Mouse (Mus musculus) E14TG2a.4 (cell line): ENCODE measurements at regions not wholly inside any gene's neighbourhood (a gene's known extent, or its start where the extent isn't known, plus 50 kb on each side); places are given as distances from the start of the nearest gene placed in this dataset.

ENCODE experiments used
- H3K27me3 ChIP-seq: 2 replicates; pipeline ENCODE4 v1.6.1; 2014; ENCODE audit warnings: low read length, control low read depth; ENCODE audit not compliant: insufficient read depth
- H3K36me3 ChIP-seq: 2 replicates; pipeline ENCODE4 v1.6.1; 2014; ENCODE audit warnings: low read length, control low read depth; ENCODE audit not compliant: insufficient read depth
- H3K4me1 ChIP-seq: replicated peaks from 2 replicates; pipeline ENCODE4 v1.6.1; 2014; ENCODE audit warnings: low read depth, low read length, control low read depth
- H3K4me3 ChIP-seq: replicated peaks from 2 replicates; pipeline ENCODE4 v1.5.1; 2014; ENCODE audit warnings: mild to moderate bottlenecking, low read length
- H3K9me3 ChIP-seq: 2 replicates; pipeline ENCODE4 v1.6.1; 2014; ENCODE audit warnings: low read length, control low read depth
- CTCF ChIP-seq: conservative IDR thresholded peaks from 2 replicates; pipeline ENCODE4 v1.5.1; 2014; ENCODE audit warnings: low read length
- NANOG ChIP-seq: IDR thresholded peaks from 2 replicates; pipeline ENCODE4 v1.6.1; 2014; ENCODE audit warnings: borderline replicate concordance, low read length, mixed read lengths
- POU5F1 ChIP-seq: IDR thresholded peaks from 2 replicates; pipeline ENCODE4 v1.6.1; 2014; ENCODE audit warnings: low read length, borderline replicate concordance

DNA sequence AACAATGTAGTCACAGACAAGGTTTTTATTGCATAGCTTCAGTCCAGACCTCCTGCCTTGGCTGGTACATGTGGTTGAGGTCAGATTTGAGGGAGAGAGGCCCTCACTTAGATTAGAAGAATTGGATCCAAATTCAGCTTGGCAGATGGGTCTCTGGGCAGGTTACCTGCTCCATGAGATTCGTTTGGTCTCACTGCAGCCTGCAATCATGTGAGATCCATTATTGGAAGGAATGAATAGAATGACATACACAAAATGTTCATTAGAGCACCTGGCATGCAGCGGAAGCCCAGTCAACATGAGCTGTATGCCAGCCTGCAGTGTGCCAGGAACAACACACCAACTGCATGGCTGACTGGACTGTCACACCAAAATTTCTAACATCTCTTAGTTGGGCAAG lies 750.3 kb downstream of the Nedd1 start:
- Histone ChIP-seq H3K9me3 (no peaks in the 10 kb centered on the region), H3K27me3 (no peaks in the 10 kb centered on the region), H3K4me3 (no peak overlapping the region), H3K4me1 (no peaks in the 10 kb centered on the region), H3K36me3 (no peaks in the 10 kb centered on the region)
- TF ChIP-seq POU5F1: no peak
- TF ChIP-seq NANOG: no peak

DNA sequence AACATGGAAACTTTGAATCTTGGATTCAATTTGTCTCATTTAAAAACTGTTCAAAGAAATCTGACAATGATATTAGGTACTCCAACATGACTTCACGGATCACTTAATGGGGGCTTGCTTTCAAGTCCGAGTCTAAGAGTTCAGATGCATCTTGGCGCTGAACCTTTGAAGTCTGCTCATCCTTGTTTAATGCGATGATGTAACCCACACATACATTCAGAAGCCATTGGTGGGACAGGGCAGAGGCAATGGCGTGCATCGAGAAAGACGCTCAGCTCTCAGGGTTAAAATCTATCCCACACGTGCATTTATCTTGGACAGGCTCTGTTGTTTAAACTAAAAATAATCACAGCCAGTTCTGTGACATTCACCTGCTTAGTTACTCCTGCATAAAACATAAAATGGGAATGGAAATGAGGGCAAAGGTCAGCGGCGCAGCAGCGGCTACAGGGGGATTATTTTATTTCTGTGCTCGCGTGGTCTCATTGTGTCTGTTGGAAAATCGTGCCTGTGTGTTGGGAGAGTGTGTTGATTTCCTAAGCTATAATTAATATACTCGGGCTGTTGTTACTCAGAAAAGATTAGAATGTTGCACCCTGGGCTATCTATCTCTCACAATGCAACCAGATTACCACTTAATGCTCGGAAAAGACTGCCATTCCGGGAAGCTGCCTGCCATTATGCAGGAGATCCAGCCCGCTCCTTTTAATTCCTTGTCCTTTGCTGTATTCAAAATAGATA lies 754.5 kb downstream of the Nedd1 start:
- H3K9me3 ChIP-seq: no peaks in the 10 kb centered on the region
- H3K4me3 ChIP-seq: no peak overlapping the region
- no peaks in the 10 kb centered on the region for H3K36me3 ChIP-seq
- TF ChIP-seq POU5F1 (no peak), CTCF (no peak), NANOG (no peak)
- H3K4me1 ChIP-seq: no peaks in the 10 kb centered on the region
- H3K27me3 ChIP-seq: no peaks in the 10 kb centered on the region

DNA sequence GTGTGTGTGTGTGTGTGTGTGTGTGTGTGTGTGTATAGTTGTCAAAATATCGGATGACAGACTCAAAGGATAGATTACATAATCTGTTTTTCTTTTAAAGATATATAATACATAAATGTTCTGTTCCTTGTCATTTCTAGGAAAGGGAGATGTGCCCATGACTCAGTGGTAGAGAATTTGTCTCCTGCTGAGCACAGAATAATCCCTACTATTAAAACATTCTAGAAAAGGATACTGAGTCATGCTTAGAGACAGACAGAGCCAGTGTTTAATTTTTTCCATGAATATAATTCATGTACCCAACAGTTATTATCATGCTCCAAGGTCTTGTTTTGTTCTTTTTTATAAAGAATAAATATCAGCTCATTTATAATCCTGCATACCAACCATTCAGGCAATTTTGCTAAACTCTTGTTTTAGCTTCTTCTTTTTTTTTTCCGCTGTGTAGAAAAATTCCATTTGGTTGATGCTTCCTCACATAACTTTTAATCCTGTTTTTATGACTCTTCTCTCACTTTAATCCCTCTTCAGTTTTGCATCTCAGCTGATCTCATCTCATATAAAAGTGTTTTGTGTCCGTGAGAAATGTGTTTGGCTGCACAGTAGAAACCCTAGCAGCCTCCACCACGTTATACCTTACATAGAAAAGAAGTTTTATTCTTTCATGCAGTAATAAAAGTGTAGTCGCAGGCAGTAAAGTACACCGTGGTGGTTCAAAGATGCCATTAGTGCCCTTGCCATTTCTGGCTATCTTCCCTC lies 762.3 kb downstream of the Nedd1 start:
- H3K4me3 ChIP-seq: no peak overlapping the region
- no peaks in the 10 kb centered on the region for H3K4me1 ChIP-seq
- TF ChIP-seq NANOG (no peak), POU5F1 (no peak)
- H3K27me3 ChIP-seq: no peaks in the 10 kb centered on the region
- H3K36me3 ChIP-seq: no peaks in the 10 kb centered on the region
- H3K9me3 ChIP-seq: no peaks in the 10 kb centered on the region

DNA sequence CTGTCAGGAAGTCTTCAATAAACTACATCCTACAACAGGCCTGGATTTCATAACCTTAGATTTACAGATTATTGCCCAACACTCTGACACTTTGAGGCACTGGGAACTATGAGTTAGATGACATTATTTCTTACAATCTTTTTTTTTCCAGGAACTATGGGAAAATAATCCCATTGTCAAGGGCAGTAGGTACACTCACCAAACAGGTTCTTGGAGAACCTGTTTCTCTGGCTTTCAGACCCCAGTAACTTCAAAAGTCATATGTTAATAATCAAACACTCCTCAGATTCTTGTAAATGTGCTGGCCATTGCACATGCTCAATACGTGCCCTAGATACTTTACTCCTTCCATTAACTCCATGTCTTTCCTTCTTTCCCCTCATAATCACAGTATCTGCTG lies 769.1 kb downstream of the Nedd1 start:
- Histone ChIP-seq H3K4me3 (no peak overlapping the region), H3K4me1 (no peaks in the 10 kb centered on the region), H3K36me3 (no peaks in the 10 kb centered on the region), H3K9me3 (peaks cover 13% of the 10 kb centered on the region), H3K27me3 (no peaks in the 10 kb centered on the region)
- TF ChIP-seq POU5F1 (no peak), NANOG (no peak), CTCF (no peak)

DNA sequence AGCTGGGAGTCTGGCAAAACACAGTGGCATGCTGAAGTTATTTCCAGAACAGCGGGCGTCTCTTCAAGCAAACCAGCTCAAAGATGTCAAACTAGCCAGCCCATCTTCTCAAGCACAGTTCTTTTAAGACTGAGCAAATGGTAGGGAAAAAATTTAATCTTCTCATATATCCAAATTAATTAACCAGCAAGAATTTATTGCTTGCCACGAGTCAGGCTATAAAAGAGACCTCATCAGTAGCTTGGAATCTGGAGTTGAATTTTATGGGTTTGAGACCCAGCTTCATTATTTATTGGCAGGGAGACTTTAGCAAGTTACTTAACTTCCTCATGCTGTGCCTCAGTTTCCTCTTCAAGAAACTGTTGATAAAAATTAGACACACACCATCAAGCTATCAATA lies 742.5 kb upstream of the Tmpo start:
- TF ChIP-seq NANOG: no peak
- no peak for TF ChIP-seq CTCF
- TF ChIP-seq POU5F1: no peak
- H3K4me1 ChIP-seq: no peaks in the 10 kb centered on the region
- H3K36me3 ChIP-seq: no peaks in the 10 kb centered on the region
- no peaks in the 10 kb centered on the region for H3K27me3 ChIP-seq
- no peaks in the 10 kb centered on the region for H3K9me3 ChIP-seq
- no peak overlapping the region for H3K4me3 ChIP-seq

DNA sequence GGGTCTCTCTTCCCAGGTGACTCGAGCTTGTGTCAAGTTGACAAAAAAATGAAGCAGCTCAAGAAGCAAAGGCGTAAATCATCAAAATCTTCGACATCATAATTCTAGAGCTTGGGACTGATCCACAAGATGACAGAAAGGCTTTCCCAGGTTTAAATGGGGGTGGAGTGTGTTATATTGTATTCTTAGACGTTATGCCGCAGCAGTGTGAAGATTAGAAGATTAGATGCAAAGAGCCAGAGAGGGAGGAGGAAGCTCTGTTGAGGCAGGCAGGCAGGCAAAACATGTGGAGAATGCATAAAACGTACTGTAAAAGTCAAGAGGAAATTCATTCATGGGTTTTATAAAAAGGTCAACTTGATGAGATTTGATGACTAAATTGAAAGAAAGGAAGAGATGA lies 708.7 kb upstream of the Tmpo start:
- no peak overlapping the region for H3K4me3 ChIP-seq
- no peaks in the 10 kb centered on the region for H3K9me3 ChIP-seq
- H3K4me1 ChIP-seq: no peaks in the 10 kb centered on the region
- H3K27me3 ChIP-seq: no peaks in the 10 kb centered on the region
- no peaks in the 10 kb centered on the region for H3K36me3 ChIP-seq
- no peak for TF ChIP-seq CTCF
- TF ChIP-seq POU5F1: no peak
- no peak for TF ChIP-seq NANOG

DNA sequence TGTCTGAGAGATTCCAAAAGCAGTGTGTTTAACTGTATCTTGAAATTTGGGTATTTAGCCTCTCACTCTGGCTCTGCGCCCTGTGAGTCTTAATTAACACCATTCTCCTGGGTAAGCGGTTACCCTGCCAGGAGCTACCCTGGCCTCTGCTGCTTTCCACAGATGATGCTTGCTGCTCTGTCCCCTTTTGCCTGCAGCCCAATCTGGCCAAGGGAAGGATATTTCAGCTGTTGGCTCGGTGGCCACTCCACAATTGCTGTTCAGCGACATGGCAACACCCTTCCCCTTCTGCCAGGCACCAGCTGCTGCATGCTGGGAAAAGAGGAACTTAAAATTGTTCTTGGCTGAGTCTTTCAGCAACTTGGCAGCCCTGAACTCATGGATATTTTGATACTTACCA lies 707.4 kb upstream of the Tmpo start:
- Histone ChIP-seq H3K27me3 (no peaks in the 10 kb centered on the region), H3K9me3 (no peaks in the 10 kb centered on the region), H3K4me1 (no peaks in the 10 kb centered on the region), H3K36me3 (no peaks in the 10 kb centered on the region), H3K4me3 (no peak overlapping the region)
- TF ChIP-seq NANOG (no peak), CTCF (no peak), POU5F1 (no peak)

DNA sequence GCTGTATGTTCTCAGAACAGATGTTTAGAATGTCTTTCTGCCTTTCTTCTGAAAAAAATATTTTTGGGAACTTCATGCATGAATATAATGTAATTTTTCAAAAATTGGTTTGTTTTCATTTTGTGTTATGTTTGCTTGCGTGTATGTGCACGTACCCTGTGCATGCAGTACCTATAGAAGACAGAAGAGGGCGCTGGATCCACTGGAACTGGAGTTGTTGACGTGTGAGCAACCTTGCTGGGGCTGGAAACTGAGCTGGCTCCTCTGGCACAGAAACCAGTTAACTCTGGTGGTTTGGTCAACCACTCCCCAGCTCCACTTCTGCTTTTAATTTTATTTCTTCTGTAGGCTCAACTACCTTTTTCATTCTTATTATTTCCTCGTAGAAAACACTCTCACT lies 702.0 kb upstream of the Tmpo start:
- no peaks in the 10 kb centered on the region for H3K9me3 ChIP-seq
- no peaks in the 10 kb centered on the region for H3K36me3 ChIP-seq
- no peaks in the 10 kb centered on the region for H3K4me1 ChIP-seq
- H3K4me3 ChIP-seq: no peak overlapping the region
- TF ChIP-seq POU5F1: no peak
- TF ChIP-seq CTCF: peak; percentile 94
- no peaks in the 10 kb centered on the region for H3K27me3 ChIP-seq

DNA sequence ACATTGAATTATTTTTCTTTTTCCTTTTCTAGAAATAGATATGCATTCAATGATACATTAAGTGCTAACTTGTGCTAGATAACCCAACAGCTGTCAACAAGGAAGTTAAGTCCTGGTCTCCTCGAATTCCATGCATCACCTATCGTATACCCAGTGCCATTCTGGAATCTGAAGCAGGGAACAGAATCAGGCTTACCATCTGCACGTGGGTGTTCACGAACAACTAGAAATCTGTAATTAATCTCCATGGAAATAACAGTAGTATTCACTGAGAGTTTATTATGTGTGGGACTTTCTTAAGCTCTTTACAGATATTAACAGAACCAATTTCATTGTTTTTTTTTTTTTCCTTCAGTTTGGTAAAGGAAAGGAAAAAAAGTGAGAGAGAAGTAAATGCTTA lies 701.4 kb upstream of the Tmpo start:
- TF ChIP-seq NANOG (no peak), CTCF (no peak)

More for the DNA sequence above, 701.4 kb upstream of the Tmpo start:
- H3K27me3 ChIP-seq: no peaks in the 10 kb centered on the region
- no peaks in the 10 kb centered on the region for H3K36me3 ChIP-seq
- no peaks in the 10 kb centered on the region for H3K9me3 ChIP-seq
- H3K4me3 ChIP-seq: no peak overlapping the region
- H3K4me1 ChIP-seq: no peaks in the 10 kb centered on the region
